Mouse (Mus musculus): ENCODE data around the gene Tmem251.

- TF ChIP-seq POLR2A (IDR thresholded peaks at IDR 0.05; ENCODE audit: borderline replicate concordance, insufficient read depth, low read length) (no peak), CTCF (IDR thresholded peaks at IDR 0.05; ENCODE audit: borderline replicate concordance, insufficient read depth, low read depth, low read length) (no peak)
Observed at GRCm38 (mm10) chr12:102695369-102696239, 48.0 kb upstream of the Tmem251 start.
